Mouse (Mus musculus) brain, adult 2 months (tissue): ENCODE data around the gene 1700092M07Rik.

Experiments
- DNase-seq: peaks from one replicate; pipeline ENCODE4 v3.0.0; 2011; ENCODE audit warnings: low read depth, low spot score

The 1700092M07Rik gene

GRCm38 (mm10) chr19:8742176-8742575 lies 1.7 kb downstream of the 1700092M07Rik start:
- no peak for DNase-seq

- DNase-seq, result no peak
Observed at GRCm38 (mm10) chr19:8745382-8745781, 4.9 kb downstream of the 1700092M07Rik start.

GRCm38 (mm10) chr19:8747368-8747767 lies 6.8 kb downstream of the 1700092M07Rik start:
- DNase-seq, result no peak

GRCm38 (mm10) chr19:8755652-8756051 lies 15.1 kb downstream of the 1700092M07Rik start:
- no peak for DNase-seq

GRCm38 (mm10) chr19:8756635-8757387 lies 16.3 kb downstream of the 1700092M07Rik start, which contains the start of gene Nxf1:
Nxf1 (plus strand) TSS chr19:8757073.
- peak; percentile 97 for DNase-seq

- no peak for DNase-seq
Observed at GRCm38 (mm10) chr19:8757471-8757998, 17.0 kb downstream of the 1700092M07Rik start.

GRCm38 (mm10) chr19:8758899-8759298 lies 18.4 kb downstream of the 1700092M07Rik start:
- no peak for DNase-seq

GRCm38 (mm10) chr19:8760757-8761156 lies 20.2 kb downstream of the 1700092M07Rik start:
- DNase-seq, result no peak

- DNase-seq, result no peak
Observed at GRCm38 (mm10) chr19:8763276-8763675, 22.8 kb downstream of the 1700092M07Rik start.

GRCm38 (mm10) chr19:8765562-8765961 lies 25.0 kb downstream of the 1700092M07Rik start:
- DNase-seq, result no peak

- DNase-seq, result peak; percentile 90
Observed at GRCm38 (mm10) chr19:8770567-8771270, 30.2 kb downstream of the 1700092M07Rik start, which contains the start of gene Tmem223. Tmem223 (plus strand) TSS chr19:8770996.

GRCm38 (mm10) chr19:8772996-8773395 lies 32.5 kb downstream of the 1700092M07Rik start:
- DNase-seq, result no peak

GRCm38 (mm10) chr19:8773409-8773808 lies 32.9 kb downstream of the 1700092M07Rik start:
- DNase-seq, result no peak

- peak; percentile 97 for DNase-seq
Observed at GRCm38 (mm10) chr19:8774086-8774835, 33.7 kb downstream of the 1700092M07Rik start, which contains the start of gene Tmem179b. Tmem179b (minus strand) TSS chr19:8774467.

GRCm38 (mm10) chr19:8774951-8775421 lies 34.5 kb downstream of the 1700092M07Rik start:
- DNase-seq, result peak; percentile 24

GRCm38 (mm10) chr19:8786008-8786781 lies 45.7 kb downstream of the 1700092M07Rik start, which contains the start of gene Taf6l:
Taf6l (minus strand) TSS chr19:8786417.
- DNase-seq, result peak; percentile 99

GRCm38 (mm10) chr19:8788521-8788920 lies 48.0 kb downstream of the 1700092M07Rik start:
- DNase-seq, result peak; percentile 72

- DNase-seq, result peak; percentile 81
Observed at GRCm38 (mm10) chr19:8789171-8789570, 48.7 kb downstream of the 1700092M07Rik start.

- peak; percentile 40 for DNase-seq
Observed at GRCm38 (mm10) chr19:8790171-8790570, 49.7 kb downstream of the 1700092M07Rik start.
